In genomic region chr17:66550486-66550885, GRCm38 (mm10) we compare ENCODE assay signal across 30 mouse cellular contexts. TPM values are rescaled to one million over a fixed set of nuclear protein-coding genes. Genes with fewer than 3 reads are reported as not detected.
DNase-seq lines count a peak whose midpoint lies in the region; ATAC-seq and TF ChIP-seq lines count a peak whose summit lies in the region.
"Had no signal": no experiment of that assay in that cellular context is flagged by ENCODE, and none has a peak within 500 bp of the region (broad histone marks: within the 10 kb centered on the region; RNA-seq: fewer than 3 reads in every experiment).

No protein-coding gene starts in this region.

- no peak for TF ChIP-seq EP300 in liver, embryonic 14.5 days (IDR thresholded peaks at IDR 0.05; ENCODE audit: low read depth)
- TF ChIP-seq EP300 in liver, postnatal 0 days (IDR thresholded peaks at IDR 0.05; ENCODE audit: low read depth), result no peak

- DNase-seq in liver, embryonic 14.5 days (ENCODE audit: low read depth in 3 of 3, low spot score in 3 of 3), result no peak
- DNase-seq in liver, postnatal 0 days, result no peak
- DNase-seq in ES-CJ7 (ENCODE audit: low read depth, low spot score) (peak; percentile 35), ZHBTc4 (ENCODE audit: low read depth, low spot score) (peak; percentile 40)
- DNase-seq in layer of hippocampus, adult 11-12 months (ENCODE audit: low spot score), result no peak
- DNase-seq in cerebellum, adult 9-11 months, result no peak
- no peak for DNase-seq in lung, postnatal 4 days
- DNase-seq: adrenal gland, adult 8-10 months; adrenal gland, postnatal 25 days; B cell, adult 2 months; cerebellum, adult 11-12 months; cerebellum, adult 8-10 months; cerebellum, postnatal 14 days; gastrocnemius, postnatal 25 days; heart, adult 2 months; heart, postnatal 14 days had no signal

- H3K9me3 ChIP-seq in liver, embryonic 14.5 days (ENCODE audit: control insufficient read depth, low read length), result no peaks in the 10 kb centered on the region
- peaks cover 3% of the 10 kb centered on the region; the same call in 1 of the 2 replicates for H3K9me3 ChIP-seq in liver, postnatal 0 days (ENCODE audit: low read length)
- H3K9me3 ChIP-seq: embryonic facial prominence, embryonic 12.5 days; forebrain, embryonic 15.5 days; heart, embryonic 13.5 days; hindbrain, embryonic 15.5 days had no signal

- H3K9ac ChIP-seq in liver, embryonic 14.5 days (replicated peaks), result no peak overlapping the region
- no peak overlapping the region for H3K9ac ChIP-seq in liver, postnatal 0 days (replicated peaks)
- H3K9ac ChIP-seq: embryonic facial prominence, embryonic 12.5 days; embryonic facial prominence, embryonic 15.5 days; forebrain, embryonic 15.5 days; heart, embryonic 13.5 days; hindbrain, embryonic 12.5 days; hindbrain, embryonic 15.5 days had no signal

- ATAC-seq in liver, embryonic 14.5 days (ENCODE audit: insufficient read depth), result no peak
- ATAC-seq in liver, postnatal 0 days, result no peak
- ATAC-seq: activated CD4-positive, CD25-positive, alpha-beta regulatory T cell, adult 4 months; forebrain, embryonic 15.5 days; Patski had no signal

- WGBS in liver, embryonic 14.5 days (ENCODE audit: insufficient replicate concordance), result 65% methylated on average over 5 of the region's 5 CpGs
- WGBS in liver, postnatal 0 days (ENCODE audit: insufficient replicate concordance), result 81% methylated on average over 5 of the region's 5 CpGs

- no peaks in the 10 kb centered on the region for H3K27me3 ChIP-seq in liver, embryonic 14.5 days (ENCODE audit: control insufficient read depth, insufficient read depth, low read length)
- H3K27me3 ChIP-seq in liver, postnatal 0 days (ENCODE audit: insufficient read depth, low read length), result no peaks in the 10 kb centered on the region
- H3K27me3 ChIP-seq: CH12.LX; embryonic facial prominence, embryonic 12.5 days; embryonic facial prominence, embryonic 15.5 days; forebrain, embryonic 15.5 days; heart, embryonic 13.5 days; hindbrain, embryonic 12.5 days; hindbrain, embryonic 15.5 days had no signal

- no peaks in the 10 kb centered on the region for H3K4me1 ChIP-seq in liver, embryonic 14.5 days (replicated peaks; ENCODE audit: control insufficient read depth in 2 of 2, insufficient read depth in 2 of 2, low read length in 1 of 2)
- H3K4me1 ChIP-seq in liver, postnatal 0 days (ENCODE audit: insufficient read depth), result no peaks in the 10 kb centered on the region
- H3K4me1 ChIP-seq: embryonic facial prominence, embryonic 12.5 days; embryonic facial prominence, embryonic 15.5 days; forebrain, embryonic 15.5 days; heart, embryonic 10.5 days; heart, embryonic 13.5 days; hindbrain, embryonic 12.5 days; hindbrain, embryonic 15.5 days had no signal

- H3K27ac ChIP-seq in liver, embryonic 14.5 days, result no peak overlapping the region
- no peak overlapping the region for H3K27ac ChIP-seq in liver, postnatal 0 days (ENCODE audit: low read depth)
- H3K27ac ChIP-seq: embryonic facial prominence, embryonic 12.5 days; embryonic facial prominence, embryonic 15.5 days; forebrain, embryonic 15.5 days; heart, adult 2 months; heart, embryonic 10.5 days; heart, embryonic 13.5 days; hindbrain, embryonic 12.5 days; hindbrain, embryonic 15.5 days had no signal

- no peak overlapping the region for H3K4me3 ChIP-seq in liver, embryonic 14.5 days (ENCODE audit: insufficient read depth in 1 of 2, low read depth in 2 of 2, low read length in 2 of 2)
- no peak overlapping the region for H3K4me3 ChIP-seq in liver, postnatal 0 days (ENCODE audit: low read depth, low read length)
- H3K4me3 ChIP-seq: embryonic facial prominence, embryonic 12.5 days; embryonic facial prominence, embryonic 15.5 days; forebrain, embryonic 15.5 days; heart, adult 2 months; heart, embryonic 10.5 days; heart, embryonic 13.5 days; hindbrain, embryonic 12.5 days; hindbrain, embryonic 15.5 days had no signal

- H3K4me2 ChIP-seq in liver, embryonic 14.5 days (ENCODE audit: low read depth), result no peak overlapping the region
- no peak overlapping the region for H3K4me2 ChIP-seq in liver, postnatal 0 days (ENCODE audit: low read depth, low read length)
- H3K4me2 ChIP-seq: embryonic facial prominence, embryonic 12.5 days; embryonic facial prominence, embryonic 15.5 days; forebrain, embryonic 15.5 days; heart, embryonic 13.5 days; hindbrain, embryonic 12.5 days; hindbrain, embryonic 15.5 days had no signal

- TF ChIP-seq CTCF in liver, embryonic 14.5 days (IDR thresholded peaks at IDR 0.05; ENCODE audit: low read depth), result 0 out of 2 replicates have a peak, but pooled peaks have one; percentile 10
- no peak for TF ChIP-seq CTCF in liver, postnatal 0 days (IDR thresholded peaks at IDR 0.05; ENCODE audit: low read depth)

- no peaks in the 10 kb centered on the region for H3K36me3 ChIP-seq in liver, embryonic 14.5 days (replicated peaks; ENCODE audit: control insufficient read depth, insufficient read depth, low read depth)
- no peaks in the 10 kb centered on the region for H3K36me3 ChIP-seq in liver, postnatal 0 days (replicated peaks; ENCODE audit: insufficient read depth, low read length)
- H3K36me3 ChIP-seq: embryonic facial prominence, embryonic 12.5 days; embryonic facial prominence, embryonic 15.5 days; forebrain, embryonic 15.5 days; G1E; heart, embryonic 10.5 days; heart, embryonic 13.5 days; hindbrain, embryonic 12.5 days; hindbrain, embryonic 15.5 days had no signal

RNA-seq across cellular contexts. Expression of gene Rab12, which starts 31.0 kb away (rescaled TPM):
- polyA plus RNA-seq in liver, embryonic 14.5 days (2012; rRNA removed), result 5.3 and 8.4 TPM in 2 replicates
- 5.4 and 7.2 TPM in 2 replicates for polyA plus RNA-seq in liver, embryonic 14.5 days (2014; fragmentation: Nextera tagmentation; extraction: Ambion mirVana)
- polyA plus RNA-seq in liver, postnatal 0 days (2015; fragmentation: Nextera tagmentation; extraction: Ambion mirVana), result 8.2 and 10.7 TPM in 2 replicates

RNA-seq across cellular contexts. Expression of gene Themis3, which starts 43.9 kb away (rescaled TPM):
- not detected in 2 replicates for polyA plus RNA-seq in liver, embryonic 14.5 days (2012; rRNA removed)
- not detected in 2 replicates for polyA plus RNA-seq in liver, embryonic 14.5 days (2014; fragmentation: Nextera tagmentation; extraction: Ambion mirVana)
- polyA plus RNA-seq in liver, postnatal 0 days (2015; fragmentation: Nextera tagmentation; extraction: Ambion mirVana), result 0.04 TPM in 1 of 2 replicates, not detected in the other
- polyA plus RNA-seq: activated CD4-positive, CD25-positive, alpha-beta regulatory T cell, adult 4 months; brain, embryonic 14.5 days; embryonic facial prominence, embryonic 12.5 days; embryonic facial prominence, embryonic 15.5 days; forebrain, embryonic 11.5 days; forebrain, embryonic 15.5 days; G1E; gonadal fat pad, adult 2 months; heart, adult 2 months; heart, embryonic 10.5 days; heart, embryonic 13.5 days; hindbrain, embryonic 12.5 days; Patski had no signal

Comparison
In these comparisons a context has a peak if more than half of its experiments do, and no peak if none do; other contexts are left out.
1. DNase-seq: peak in ES-CJ7 (single experiment) and ZHBTc4 (single experiment); none in liver, embryonic 14.5 days (0 of 3), liver, postnatal 0 days (single experiment), layer of hippocampus, adult 11-12 months (single experiment), cerebellum, adult 9-11 months (single experiment) and lung, postnatal 4 days (0 of 2).